Mouse (Mus musculus): ENCODE measurements around the gene Fgfr2. TPM values are rescaled to one million over a fixed set of nuclear protein-coding genes. Genes with fewer than 3 reads are reported as not detected.
A peak's percentile ranks its signal among the peaks of the same experiment; 100 is the strongest.

Fgfr2 gene
- polyA plus RNA-seq, 1 experiment from 2014 or later, result 93.6 TPM

- no peak for ATAC-seq (replicated peaks; ENCODE audit: low FRiP score)
- H3K27ac ChIP-seq (ENCODE audit: low read depth, low read length), result no peak overlapping the region
- peaks cover 5% of the 10 kb centered on the region; the same call in 1 of the 2 replicates for H3K27me3 ChIP-seq (ENCODE audit: control insufficient read depth, insufficient read depth, low read length)
- no peaks in the 10 kb centered on the region for H3K36me3 ChIP-seq (ENCODE audit: control insufficient read depth, insufficient read depth, low read length)
- H3K4me2 ChIP-seq (ENCODE audit: low read depth, low read length, severe bottlenecking), result no peak overlapping the region
- 93% methylated on average over 1 of the region's 1 CpGs for WGBS
- no peaks in the 10 kb centered on the region for H3K9me3 ChIP-seq (ENCODE audit: control insufficient read depth, low read length)
- no peak overlapping the region for H3K9ac ChIP-seq (ENCODE audit: low read length)
- no peak for DNase-seq (ENCODE audit: low spot score)
- no peak overlapping the region for H3K4me3 ChIP-seq (ENCODE audit: low read depth, low read length)
- H3K4me1 ChIP-seq (replicated peaks; ENCODE audit: control insufficient read depth, insufficient read depth, low read length), result no peaks in the 10 kb centered on the region
Observed at GRCm38 (mm10) chr7:131660726-131661125, 1462.4 kb downstream of the Fgfr2 start.

DNA sequence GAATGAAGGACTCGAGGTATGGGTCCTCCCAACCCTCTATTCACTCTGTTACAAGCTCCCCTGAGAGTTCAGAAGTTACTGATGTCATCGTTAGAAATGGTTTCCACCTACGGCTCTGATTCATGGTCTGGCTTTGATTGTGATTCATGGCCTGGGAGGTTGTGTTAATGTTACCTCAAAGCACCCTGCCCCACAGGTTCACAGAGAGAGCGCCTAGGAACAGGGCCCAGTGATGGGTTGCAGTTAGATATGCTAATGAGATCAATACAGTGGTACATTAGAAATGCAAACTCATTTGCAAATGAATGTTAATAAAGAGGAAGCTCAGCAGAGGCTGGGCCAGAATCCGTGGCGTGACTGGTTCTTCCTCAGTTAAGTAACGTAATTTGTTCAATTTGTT, 1467.1 kb downstream of the Fgfr2 start:
- no peak for DNase-seq (ENCODE audit: low spot score)
- Histone ChIP-seq H3K27me3 (ENCODE audit: control insufficient read depth, insufficient read depth, low read length) (peaks cover 23% of the 10 kb centered on the region), H3K4me1 (replicated peaks; ENCODE audit: control insufficient read depth, insufficient read depth, low read length) (no peaks in the 10 kb centered on the region), H3K36me3 (ENCODE audit: control insufficient read depth, insufficient read depth, low read length) (no peaks in the 10 kb centered on the region), H3K9ac (ENCODE audit: low read length) (no peak overlapping the region), H3K4me3 (ENCODE audit: low read depth, low read length) (no peak overlapping the region), H3K4me2 (ENCODE audit: low read depth, low read length, severe bottlenecking) (no peak overlapping the region), H3K27ac (ENCODE audit: low read depth, low read length) (no peak overlapping the region), H3K9me3 (ENCODE audit: control insufficient read depth, low read length) (no peaks in the 10 kb centered on the region; the same call in 1 of the 2 replicates)
- WGBS, result 57% methylated on average over 7 of the region's 7 CpGs
- ATAC-seq (replicated peaks; ENCODE audit: low FRiP score), result no peak

DNA sequence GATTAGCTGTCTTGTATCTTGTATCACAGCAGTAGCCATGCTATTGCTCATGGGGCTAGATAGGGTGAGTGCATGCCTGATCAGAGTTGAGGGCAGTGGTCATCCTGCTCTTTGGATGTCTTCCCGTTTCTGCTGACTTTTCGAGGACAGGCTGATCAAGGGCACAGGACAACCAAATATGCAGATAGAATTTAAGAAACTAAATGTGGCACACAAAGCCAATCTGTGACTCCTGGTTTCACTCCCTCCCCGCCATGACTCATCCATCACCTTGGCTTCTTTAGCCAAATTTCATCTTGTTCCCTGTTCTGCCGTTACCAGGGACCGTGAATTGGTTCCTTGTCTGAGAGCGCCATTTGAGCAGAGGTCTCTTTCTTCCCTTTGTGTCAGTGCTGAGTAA, 1469.7 kb downstream of the Fgfr2 start:
- DNase-seq (ENCODE audit: low spot score), result no peak
- Histone ChIP-seq H3K4me2 (ENCODE audit: low read depth, low read length, severe bottlenecking) (no peak overlapping the region), H3K9me3 (ENCODE audit: control insufficient read depth, low read length) (no peaks in the 10 kb centered on the region; the same call in 1 of the 2 replicates), H3K4me1 (replicated peaks; ENCODE audit: control insufficient read depth, insufficient read depth, low read length) (no peaks in the 10 kb centered on the region), H3K4me3 (ENCODE audit: low read depth, low read length) (no peak overlapping the region), H3K36me3 (ENCODE audit: control insufficient read depth, insufficient read depth, low read length) (no peaks in the 10 kb centered on the region), H3K9ac (ENCODE audit: low read length) (no peak overlapping the region), H3K27me3 (ENCODE audit: control insufficient read depth, insufficient read depth, low read length) (peaks cover 43% of the 10 kb centered on the region), H3K27ac (ENCODE audit: low read depth, low read length) (no peak overlapping the region)
- no peak for ATAC-seq (replicated peaks; ENCODE audit: low FRiP score)
- WGBS, result 90% methylated on average over 6 of the region's 6 CpGs

- Histone ChIP-seq H3K27ac (ENCODE audit: low read depth, low read length) (no peak overlapping the region), H3K36me3 (ENCODE audit: control insufficient read depth, insufficient read depth, low read length) (no peaks in the 10 kb centered on the region), H3K4me3 (ENCODE audit: low read depth, low read length) (no peak overlapping the region), H3K9ac (ENCODE audit: low read length) (no peak overlapping the region), H3K4me2 (ENCODE audit: low read depth, low read length, severe bottlenecking) (no peak overlapping the region), H3K4me1 (replicated peaks; ENCODE audit: control insufficient read depth, insufficient read depth, low read length) (no peaks in the 10 kb centered on the region), H3K27me3 (ENCODE audit: control insufficient read depth, insufficient read depth, low read length) (peaks cover 48% of the 10 kb centered on the region), H3K9me3 (ENCODE audit: control insufficient read depth, low read length) (no peaks in the 10 kb centered on the region; the same call in 1 of the 2 replicates)
- WGBS, result 61% methylated on average over 12 of the region's 12 CpGs
- no peak for DNase-seq (ENCODE audit: low spot score)
- no peak for ATAC-seq (replicated peaks; ENCODE audit: low FRiP score)
Observed at GRCm38 (mm10) chr7:131651921-131652694, 1471.0 kb downstream of the Fgfr2 start.

DNA sequence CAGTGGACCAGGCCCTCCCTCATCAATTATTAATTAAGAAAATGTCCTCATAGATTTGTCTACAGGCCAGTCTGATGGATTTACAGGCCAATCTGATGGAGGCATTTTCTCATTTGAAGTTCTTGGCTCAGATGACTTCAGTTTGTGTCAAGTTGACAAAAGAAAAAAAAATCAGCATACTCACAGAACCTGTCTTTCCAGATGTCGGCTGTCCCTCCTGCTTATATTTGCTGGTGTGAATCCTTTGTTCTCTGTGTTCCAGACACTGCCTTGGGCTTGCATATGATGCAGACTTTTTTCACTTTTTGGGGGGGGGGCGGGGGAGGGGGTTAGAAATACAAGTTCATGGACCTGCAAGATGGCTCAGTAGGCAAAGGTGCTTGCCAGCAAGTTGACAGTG, 1472.9 kb downstream of the Fgfr2 start:
- no peak overlapping the region for H3K4me2 ChIP-seq (ENCODE audit: low read depth, low read length, severe bottlenecking)
- no peak overlapping the region for H3K4me3 ChIP-seq (ENCODE audit: low read depth, low read length)
- H3K9ac ChIP-seq (ENCODE audit: low read length), result no peak overlapping the region
- H3K27me3 ChIP-seq (ENCODE audit: control insufficient read depth, insufficient read depth, low read length), result peaks cover 59% of the 10 kb centered on the region
- WGBS, result 66% methylated on average over 2 of the region's 2 CpGs
- ATAC-seq (replicated peaks; ENCODE audit: low FRiP score), result no peak
- H3K4me1 ChIP-seq (replicated peaks; ENCODE audit: control insufficient read depth, insufficient read depth, low read length), result no peaks in the 10 kb centered on the region; the same call in 1 of the 2 replicates
- H3K9me3 ChIP-seq (ENCODE audit: control insufficient read depth, low read length), result no peaks in the 10 kb centered on the region; the same call in 1 of the 2 replicates
- no peaks in the 10 kb centered on the region for H3K36me3 ChIP-seq (ENCODE audit: control insufficient read depth, insufficient read depth, low read length)
- H3K27ac ChIP-seq (ENCODE audit: low read depth, low read length), result no peak overlapping the region
- no peak for DNase-seq (ENCODE audit: low spot score)

DNA sequence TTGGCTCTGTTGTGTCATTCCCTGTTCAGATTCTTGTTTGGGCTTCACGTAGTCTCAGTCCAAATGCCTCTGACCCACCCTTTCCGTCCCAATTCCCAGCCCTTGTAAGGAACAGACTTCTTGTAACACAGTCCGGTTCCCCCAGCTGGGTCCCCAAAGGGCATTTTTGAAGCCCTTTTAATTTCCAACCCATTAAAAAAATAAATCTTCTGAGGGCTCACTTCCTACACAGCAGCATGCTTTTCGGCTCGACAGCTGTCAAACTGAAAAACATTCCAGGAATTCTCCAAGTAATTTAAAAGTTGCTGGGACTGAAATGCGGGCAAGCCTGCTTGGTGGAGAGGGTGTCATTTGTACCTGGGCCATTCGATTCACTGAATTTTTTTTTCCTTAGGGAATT, 1474.9 kb downstream of the Fgfr2 start:
- peaks cover 70% of the 10 kb centered on the region for H3K27me3 ChIP-seq (ENCODE audit: control insufficient read depth, insufficient read depth, low read length)
- H3K27ac ChIP-seq (ENCODE audit: low read depth, low read length), result no peak overlapping the region
- no peaks in the 10 kb centered on the region for H3K36me3 ChIP-seq (ENCODE audit: control insufficient read depth, insufficient read depth, low read length)
- H3K4me1 ChIP-seq (replicated peaks; ENCODE audit: control insufficient read depth, insufficient read depth, low read length), result peaks cover 11% of the 10 kb centered on the region; the same call in 1 of the 2 replicates
- H3K4me2 ChIP-seq (ENCODE audit: low read depth, low read length, severe bottlenecking), result no peak overlapping the region
- no peak overlapping the region for H3K9ac ChIP-seq (ENCODE audit: low read length)
- no peaks in the 10 kb centered on the region for H3K9me3 ChIP-seq (ENCODE audit: control insufficient read depth, low read length)
- DNase-seq (ENCODE audit: low spot score), result no peak
- no peak for ATAC-seq (replicated peaks; ENCODE audit: low FRiP score)
- 30% methylated on average over 7 of the region's 7 CpGs for WGBS
- no peak overlapping the region for H3K4me3 ChIP-seq (ENCODE audit: low read depth, low read length)

DNA sequence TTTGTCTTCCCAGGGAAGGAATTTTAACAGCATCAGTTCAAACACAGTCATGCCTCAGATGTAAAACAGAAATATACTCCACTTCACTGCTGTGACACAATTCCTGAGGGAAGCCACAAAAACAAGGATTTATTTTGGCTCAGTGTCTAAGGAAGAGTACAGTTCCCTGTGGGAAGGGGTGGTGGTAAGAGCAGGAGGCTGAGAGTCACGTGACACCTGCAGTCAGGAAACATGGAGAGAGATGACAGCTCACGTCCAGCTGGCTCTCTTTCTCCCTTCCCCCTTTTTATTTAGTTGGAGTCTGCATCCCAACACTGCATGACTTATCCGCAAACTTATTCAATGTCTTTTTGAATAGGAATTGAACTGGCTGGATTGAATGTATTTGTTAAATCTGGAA, 1475.6 kb downstream of the Fgfr2 start:
- Histone ChIP-seq H3K36me3 (ENCODE audit: control insufficient read depth, insufficient read depth, low read length) (no peaks in the 10 kb centered on the region), H3K9me3 (ENCODE audit: control insufficient read depth, low read length) (no peaks in the 10 kb centered on the region), H3K4me1 (replicated peaks; ENCODE audit: control insufficient read depth, insufficient read depth, low read length) (peaks cover 11% of the 10 kb centered on the region; the same call in 1 of the 2 replicates), H3K4me2 (ENCODE audit: low read depth, low read length, severe bottlenecking) (no peak overlapping the region), H3K4me3 (ENCODE audit: low read depth, low read length) (no peak overlapping the region), H3K9ac (ENCODE audit: low read length) (no peak overlapping the region), H3K27ac (ENCODE audit: low read depth, low read length) (no peak overlapping the region), H3K27me3 (ENCODE audit: control insufficient read depth, insufficient read depth, low read length) (peaks cover 71% of the 10 kb centered on the region)
- ATAC-seq (replicated peaks; ENCODE audit: low FRiP score) (no peak), DNase-seq (ENCODE audit: low spot score) (no peak)
- WGBS, result 61% methylated on average over 3 of the region's 3 CpGs

- Histone ChIP-seq H3K4me1 (replicated peaks; ENCODE audit: control insufficient read depth, insufficient read depth, low read length) (peaks cover 11% of the 10 kb centered on the region; the same call in 1 of the 2 replicates), H3K4me3 (ENCODE audit: low read depth, low read length) (peak overlapping the region; percentile 6; the same call in 1 of the 2 replicates), H3K4me2 (ENCODE audit: low read depth, low read length, severe bottlenecking) (peak overlapping the region; percentile 34), H3K36me3 (ENCODE audit: control insufficient read depth, insufficient read depth, low read length) (no peaks in the 10 kb centered on the region), H3K27ac (ENCODE audit: low read depth, low read length) (no peak overlapping the region), H3K27me3 (ENCODE audit: control insufficient read depth, insufficient read depth, low read length) (peaks cover 76% of the 10 kb centered on the region), H3K9me3 (ENCODE audit: control insufficient read depth, low read length) (no peaks in the 10 kb centered on the region), H3K9ac (ENCODE audit: low read length) (peak overlapping the region; percentile 6; the same call in 1 of the 2 replicates)
- ATAC-seq (replicated peaks; ENCODE audit: low FRiP score), result no peak
- WGBS, result 3% methylated on average over 13 of the region's 13 CpGs
- no peak for DNase-seq (ENCODE audit: low spot score)
Observed at GRCm38 (mm10) chr7:131644586-131644985, 1478.6 kb downstream of the Fgfr2 start.

DNA sequence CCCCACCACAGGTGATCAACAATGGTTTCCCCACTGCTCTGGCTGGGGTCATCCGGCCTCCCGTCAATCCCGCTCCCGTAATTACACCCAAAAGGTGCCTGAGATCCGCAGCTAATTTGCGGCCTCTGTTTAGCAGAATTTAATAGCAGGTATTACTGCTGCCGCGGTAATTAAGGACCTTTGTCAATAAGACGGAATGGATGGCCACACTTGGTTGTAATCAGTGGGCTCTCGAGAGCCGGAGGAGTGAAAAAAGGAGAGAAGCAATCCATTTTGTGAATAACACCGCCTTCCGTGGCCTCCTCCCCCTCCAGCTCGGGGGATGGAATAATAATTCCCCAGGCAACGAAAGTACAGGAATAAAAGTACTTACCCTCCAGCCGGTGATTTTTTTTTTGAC, 1479.1 kb downstream of the Fgfr2 start:
- H3K9me3 ChIP-seq (ENCODE audit: control insufficient read depth, low read length), result no peaks in the 10 kb centered on the region
- WGBS, result under 1% methylated on average over 16 of the region's 16 CpGs
- no peak overlapping the region for H3K9ac ChIP-seq (ENCODE audit: low read length)
- peaks cover 11% of the 10 kb centered on the region; the same call in 1 of the 2 replicates for H3K4me1 ChIP-seq (replicated peaks; ENCODE audit: control insufficient read depth, insufficient read depth, low read length)
- peaks cover 73% of the 10 kb centered on the region for H3K27me3 ChIP-seq (ENCODE audit: control insufficient read depth, insufficient read depth, low read length)
- peak overlapping the region; percentile 6; the same call in 1 of the 2 replicates for H3K4me3 ChIP-seq (ENCODE audit: low read depth, low read length)
- peak overlapping the region; percentile 34 for H3K4me2 ChIP-seq (ENCODE audit: low read depth, low read length, severe bottlenecking)
- peak; percentile 58 for DNase-seq (ENCODE audit: low spot score)
- no peak overlapping the region for H3K27ac ChIP-seq (ENCODE audit: low read depth, low read length)
- H3K36me3 ChIP-seq (ENCODE audit: control insufficient read depth, insufficient read depth, low read length), result no peaks in the 10 kb centered on the region
- no peak for ATAC-seq (replicated peaks; ENCODE audit: low FRiP score)
